Mouse (Mus musculus): ENCODE results near the gene Psmd12. TPM values are rescaled to one million over a fixed set of nuclear protein-coding genes. Genes with fewer than 3 reads are reported as not detected.
"Not testable (repeated sequence)": the region's sequence is repeated elsewhere in the genome, so short reads cannot be mapped to it uniquely, and the experiment has no call there.

Psmd12 gene
- polyA plus RNA-seq, 1 experiment from 2014 or later: 178 TPM

- H3K9me3 ChIP-seq (replicated peaks; ENCODE audit: control insufficient read depth, low read length): no peaks in the 10 kb centered on the region
- H3K36me3 ChIP-seq (ENCODE audit: control insufficient read depth, insufficient read depth, low read length): no peaks in the 10 kb centered on the region
- no peak overlapping the region for H3K27ac ChIP-seq (ENCODE audit: low read depth, low read length)
- H3K4me1 ChIP-seq (ENCODE audit: control insufficient read depth, insufficient read depth, low read length): peaks cover 6% of the 10 kb centered on the region; the same call in 1 of the 2 replicates
- WGBS (ENCODE audit: insufficient replicate concordance): 24% methylated on average over 8 of the region's 8 CpGs
- peak overlapping the region; percentile 29; the same call in 1 of the 2 replicates for H3K4me2 ChIP-seq
- no peak overlapping the region for H3K4me3 ChIP-seq (ENCODE audit: low read depth, low read length)
- no peaks in the 10 kb centered on the region for H3K27me3 ChIP-seq (ENCODE audit: control insufficient read depth, insufficient read depth, low read length)
- no peak overlapping the region for H3K9ac ChIP-seq (ENCODE audit: low read depth, low read length)
- no peak for ATAC-seq (replicated peaks; ENCODE audit: insufficient number of reproducible peaks, low FRiP score, low TSS enrichment)
Observed at GRCm38 (mm10) chr11:107473137-107473820, 6.0 kb upstream of the Psmd12 start.

GRCm38 (mm10) chr11:107479862-107480203, 549 bp downstream of the Psmd12 start:
- H3K36me3 ChIP-seq (ENCODE audit: control insufficient read depth, insufficient read depth, low read length): no peaks in the 10 kb centered on the region; the same call in 1 of the 2 replicates
- peak overlapping the region; percentile 94 for H3K4me2 ChIP-seq
- H3K9me3 ChIP-seq (replicated peaks; ENCODE audit: control insufficient read depth, low read length): no peaks in the 10 kb centered on the region
- no peak for ATAC-seq (replicated peaks; ENCODE audit: insufficient number of reproducible peaks, low FRiP score, low TSS enrichment)
- H3K27me3 ChIP-seq (ENCODE audit: control insufficient read depth, insufficient read depth, low read length): no peaks in the 10 kb centered on the region
- peak overlapping the region; percentile 43 for H3K27ac ChIP-seq (ENCODE audit: low read depth, low read length)
- 1% methylated on average over 10 of the region's 10 CpGs for WGBS (ENCODE audit: insufficient replicate concordance)
- peak overlapping the region; percentile 96 for H3K4me3 ChIP-seq (ENCODE audit: low read depth, low read length)
- H3K4me1 ChIP-seq (ENCODE audit: control insufficient read depth, insufficient read depth, low read length): peaks cover 13% of the 10 kb centered on the region; the same call in 1 of the 2 replicates
- H3K9ac ChIP-seq (ENCODE audit: low read depth, low read length): peak overlapping the region; percentile 98

- WGBS (ENCODE audit: insufficient replicate concordance): 90% methylated on average over 3 of the region's 3 CpGs
- H3K27me3 ChIP-seq (ENCODE audit: control insufficient read depth, insufficient read depth, low read length): no peaks in the 10 kb centered on the region
- no peak overlapping the region for H3K4me3 ChIP-seq (ENCODE audit: low read depth, low read length)
- ATAC-seq (replicated peaks; ENCODE audit: insufficient number of reproducible peaks, low FRiP score, low TSS enrichment): no peak
- no peak overlapping the region for H3K4me2 ChIP-seq
- H3K9me3 ChIP-seq (replicated peaks; ENCODE audit: control insufficient read depth, low read length): no peaks in the 10 kb centered on the region
- H3K9ac ChIP-seq (ENCODE audit: low read depth, low read length): no peak overlapping the region
- no peak overlapping the region for H3K27ac ChIP-seq (ENCODE audit: low read depth, low read length)
- H3K36me3 ChIP-seq (ENCODE audit: control insufficient read depth, insufficient read depth, low read length): peaks cover 16% of the 10 kb centered on the region
- peaks cover 13% of the 10 kb centered on the region; the same call in 1 of the 2 replicates for H3K4me1 ChIP-seq (ENCODE audit: control insufficient read depth, insufficient read depth, low read length)
Observed at GRCm38 (mm10) chr11:107484341-107484740, 5.1 kb downstream of the Psmd12 start.

- Histone ChIP-seq H3K4me2 (no peak overlapping the region), H3K4me1 (ENCODE audit: control insufficient read depth, insufficient read depth, low read length) (no peaks in the 10 kb centered on the region), H3K27ac (ENCODE audit: low read depth, low read length) (no peak overlapping the region), H3K27me3 (ENCODE audit: control insufficient read depth, insufficient read depth, low read length) (no peaks in the 10 kb centered on the region), H3K4me3 (ENCODE audit: low read depth, low read length) (no peak overlapping the region), H3K9me3 (replicated peaks; ENCODE audit: control insufficient read depth, low read length) (no peaks in the 10 kb centered on the region), H3K9ac (ENCODE audit: low read depth, low read length) (no peak overlapping the region), H3K36me3 (ENCODE audit: control insufficient read depth, insufficient read depth, low read length) (peaks cover 6% of the 10 kb centered on the region)
- 81% methylated on average over 8 of the region's 8 CpGs for WGBS (ENCODE audit: insufficient replicate concordance)
- no peak for ATAC-seq (replicated peaks; ENCODE audit: insufficient number of reproducible peaks, low FRiP score, low TSS enrichment)
Observed at GRCm38 (mm10) chr11:107502801-107503200, 23.5 kb downstream of the Psmd12 start.

GRCm38 (mm10) chr11:107504364-107504763, 25.1 kb downstream of the Psmd12 start:
- not testable (repeated sequence) for H3K4me2 ChIP-seq; ATAC-seq (replicated peaks; ENCODE audit: insufficient number of reproducible peaks, low FRiP score, low TSS enrichment); H3K4me3 ChIP-seq (ENCODE audit: low read depth, low read length); H3K27me3 ChIP-seq (ENCODE audit: control insufficient read depth, insufficient read depth, low read length); H3K36me3 ChIP-seq (ENCODE audit: control insufficient read depth, insufficient read depth, low read length); H3K27ac ChIP-seq (ENCODE audit: low read depth, low read length); H3K9me3 ChIP-seq (replicated peaks; ENCODE audit: control insufficient read depth, low read length); H3K4me1 ChIP-seq (ENCODE audit: control insufficient read depth, insufficient read depth, low read length); H3K9ac ChIP-seq (ENCODE audit: low read depth, low read length)
- 86% methylated on average over 3 of the region's 4 CpGs for WGBS (ENCODE audit: insufficient replicate concordance)

GRCm38 (mm10) chr11:107506260-107506659, 27.0 kb downstream of the Psmd12 start:
- Histone ChIP-seq H3K36me3 (ENCODE audit: control insufficient read depth, insufficient read depth, low read length) (no peaks in the 10 kb centered on the region), H3K27me3 (ENCODE audit: control insufficient read depth, insufficient read depth, low read length) (no peaks in the 10 kb centered on the region), H3K27ac (ENCODE audit: low read depth, low read length) (no peak overlapping the region), H3K4me2 (no peak overlapping the region), H3K9me3 (replicated peaks; ENCODE audit: control insufficient read depth, low read length) (no peaks in the 10 kb centered on the region), H3K4me1 (ENCODE audit: control insufficient read depth, insufficient read depth, low read length) (peaks cover 7% of the 10 kb centered on the region), H3K9ac (ENCODE audit: low read depth, low read length) (no peak overlapping the region), H3K4me3 (ENCODE audit: low read depth, low read length) (no peak overlapping the region)
- 69% methylated on average over 1 of the region's 1 CpGs for WGBS (ENCODE audit: insufficient replicate concordance)
- no peak for ATAC-seq (replicated peaks; ENCODE audit: insufficient number of reproducible peaks, low FRiP score, low TSS enrichment)

- no peak; the same call in 1 of the 2 replicates for ATAC-seq (replicated peaks; ENCODE audit: insufficient number of reproducible peaks, low FRiP score, low TSS enrichment)
- H3K9me3 ChIP-seq (replicated peaks; ENCODE audit: control insufficient read depth, low read length): no peaks in the 10 kb centered on the region
- H3K9ac ChIP-seq (ENCODE audit: low read depth, low read length): no peak overlapping the region
- H3K36me3 ChIP-seq (ENCODE audit: control insufficient read depth, insufficient read depth, low read length): no peaks in the 10 kb centered on the region
- WGBS (ENCODE audit: insufficient replicate concordance): 19% methylated on average over 11 of the region's 11 CpGs
- no peak overlapping the region for H3K27ac ChIP-seq (ENCODE audit: low read depth, low read length)
- H3K27me3 ChIP-seq (ENCODE audit: control insufficient read depth, insufficient read depth, low read length): no peaks in the 10 kb centered on the region
- H3K4me2 ChIP-seq: peak overlapping the region; percentile 27
- H3K4me1 ChIP-seq (ENCODE audit: control insufficient read depth, insufficient read depth, low read length): peaks cover 7% of the 10 kb centered on the region
- H3K4me3 ChIP-seq (ENCODE audit: low read depth, low read length): no peak overlapping the region; the same call in 1 of the 2 replicates
Observed at GRCm38 (mm10) chr11:107509631-107510338, 30.5 kb downstream of the Psmd12 start.

GRCm38 (mm10) chr11:107510362-107511269, 31.3 kb downstream of the Psmd12 start:
- no peak for ATAC-seq (replicated peaks; ENCODE audit: insufficient number of reproducible peaks, low FRiP score, low TSS enrichment)
- H3K4me3 ChIP-seq (ENCODE audit: low read depth, low read length): peak overlapping the region; percentile 18
- H3K9ac ChIP-seq (ENCODE audit: low read depth, low read length): peak overlapping the region; percentile 49; the same call in 1 of the 2 replicates
- H3K4me2 ChIP-seq: peak overlapping the region; percentile 54
- 3% methylated on average over 18 of the region's 18 CpGs for WGBS (ENCODE audit: insufficient replicate concordance)
- no peaks in the 10 kb centered on the region for H3K36me3 ChIP-seq (ENCODE audit: control insufficient read depth, insufficient read depth, low read length)
- H3K9me3 ChIP-seq (replicated peaks; ENCODE audit: control insufficient read depth, low read length): no peaks in the 10 kb centered on the region
- no peak overlapping the region for H3K27ac ChIP-seq (ENCODE audit: low read depth, low read length)
- H3K27me3 ChIP-seq (ENCODE audit: control insufficient read depth, insufficient read depth, low read length): no peaks in the 10 kb centered on the region
- peaks cover 7% of the 10 kb centered on the region for H3K4me1 ChIP-seq (ENCODE audit: control insufficient read depth, insufficient read depth, low read length)
